Mouse (Mus musculus) forebrain, embryonic 11.5 days (tissue): Measurements from ENCODE around the gene Lap3. TPM values are rescaled to one million over a fixed set of nuclear protein-coding genes. Genes with fewer than 3 reads are reported as not detected.

Experiments used
- ATAC-seq: fragments of 200-750 bp; cut with Nextera tagmentation; replicated peaks from 2 replicates; pipeline ENCODE4 v1.8.0; 2017; ENCODE audit warnings: moderate TSS enrichment; ENCODE audit not compliant: low FRiP score
- DNase-seq: peaks from one replicate; pipeline ENCODE4 v3.0.0-alpha.2; 2017; ENCODE audit warnings: low spot score
- H3K27ac ChIP-seq: fragments of 300-500 bp; sonication (generic); 2 replicates; pipeline ENCODE4 v1.5.1; 2014; ENCODE audit warnings: low read depth, low read length
- H3K27me3 ChIP-seq: fragments of 300-500 bp; sonication (generic); 2 replicates; pipeline ENCODE4 v1.6.1; 2014; ENCODE audit warnings: mild to moderate bottlenecking, low read length, mixed read lengths; ENCODE audit not compliant: control insufficient read depth, insufficient read depth
- H3K36me3 ChIP-seq: fragments of 300-500 bp; sonication (generic); 2 replicates; pipeline ENCODE4 v1.6.1; 2014; ENCODE audit warnings: mild to moderate bottlenecking, low read length, moderate library complexity, mixed read lengths; ENCODE audit not compliant: control insufficient read depth, insufficient read depth
- H3K4me1 ChIP-seq: fragments of 300-500 bp; sonication (generic); replicated peaks from 2 replicates; pipeline ENCODE4 v1.6.1; 2014; ENCODE audit warnings: low read length, mixed read lengths; ENCODE audit not compliant: control insufficient read depth, insufficient read depth
- H3K4me2 ChIP-seq: fragments of 300-500 bp; sonication (generic); 2 replicates; pipeline ENCODE4 v1.6.1; 2014; ENCODE audit warnings: low read depth, mild to moderate bottlenecking, low read length, moderate library complexity, mixed read lengths; ENCODE audit not compliant: severe bottlenecking
- H3K4me3 ChIP-seq: fragments of 300-500 bp; sonication (generic); 2 replicates; pipeline ENCODE4 v1.5.1; 2014; ENCODE audit warnings: low read depth, low read length
- H3K9ac ChIP-seq: fragments of 300-500 bp; sonication (generic); 2 replicates; pipeline ENCODE4 v1.6.1; 2014; ENCODE audit warnings: low read length
- H3K9me3 ChIP-seq: fragments of 300-500 bp; sonication (generic); 2 replicates; pipeline ENCODE4 v1.6.1; 2016; ENCODE audit warnings: low read length, mixed read lengths; ENCODE audit not compliant: control insufficient read depth
- WGBS: fragments of 180-500 bp; shearing (Covaris S2); extraction: QIAGEN DNeasy Blood & Tissue Kit; methylation state at CpG from one replicate; pipeline ENCODE4 v1.1.7; 2014; 5-methylcytosine and 5-hydroxymethylcytosine counted together
- polyA plus RNA-seq: library from polyadenylated mRNA; unstranded; fragments of >200 nt; fragmentation: Nextera tagmentation; extraction: Ambion mirVana; gene quantifications from 2 replicates; pipeline ENCODE4 v1.2.1, GENCODE M21; 2014

Lap3 gene
- polyA plus RNA-seq, 1 experiment from 2014 or later: 85.0 TPM

GRCm38 (mm10) chr5:45472880-45473450 is 20.2 kb upstream of the Lap3 start:
- Histone ChIP-seq H3K4me3 (no peak overlapping the region), H3K4me1 (no peaks in the 10 kb centered on the region; the same call in 1 of the 2 replicates), H3K36me3 (no peaks in the 10 kb centered on the region), H3K27ac (no peak overlapping the region), H3K9ac (no peak overlapping the region), H3K9me3 (no peaks in the 10 kb centered on the region), H3K4me2 (no peak overlapping the region), H3K27me3 (no peaks in the 10 kb centered on the region)
- ATAC-seq (no peak), DNase-seq (no peak)
- 65% methylated on average over 7 of the region's 7 CpGs for WGBS

GRCm38 (mm10) chr5:45473521-45473920 is 19.7 kb upstream of the Lap3 start:
- H3K4me3 ChIP-seq: no peak overlapping the region
- H3K9ac ChIP-seq: no peak overlapping the region
- no peak overlapping the region for H3K27ac ChIP-seq
- H3K27me3 ChIP-seq: no peaks in the 10 kb centered on the region
- no peaks in the 10 kb centered on the region for H3K36me3 ChIP-seq
- WGBS: 93% methylated on average over 1 of the region's 1 CpGs
- DNase-seq (no peak), ATAC-seq (no peak)
- no peak overlapping the region for H3K4me2 ChIP-seq
- H3K4me1 ChIP-seq: no peaks in the 10 kb centered on the region; the same call in 1 of the 2 replicates
- H3K9me3 ChIP-seq: no peaks in the 10 kb centered on the region

GRCm38 (mm10) chr5:45474215-45474614 is 19.0 kb upstream of the Lap3 start:
- no peak overlapping the region for H3K9ac ChIP-seq
- H3K27me3 ChIP-seq: no peaks in the 10 kb centered on the region
- H3K4me2 ChIP-seq: no peak overlapping the region
- no peaks in the 10 kb centered on the region for H3K9me3 ChIP-seq
- no peak overlapping the region for H3K4me3 ChIP-seq
- ATAC-seq (0 out of 2 replicates have a peak, but pooled peaks have one; percentile 36), DNase-seq (no peak)
- no peak overlapping the region for H3K27ac ChIP-seq
- 34% methylated on average over 6 of the region's 6 CpGs for WGBS
- H3K36me3 ChIP-seq: no peaks in the 10 kb centered on the region
- no peaks in the 10 kb centered on the region; the same call in 1 of the 2 replicates for H3K4me1 ChIP-seq

- Histone ChIP-seq H3K4me2 (no peak overlapping the region), H3K4me3 (no peak overlapping the region), H3K27me3 (no peaks in the 10 kb centered on the region), H3K36me3 (no peaks in the 10 kb centered on the region), H3K4me1 (no peaks in the 10 kb centered on the region; the same call in 1 of the 2 replicates), H3K9me3 (no peaks in the 10 kb centered on the region), H3K9ac (no peak overlapping the region), H3K27ac (no peak overlapping the region)
- 76% methylated on average over 3 of the region's 4 CpGs for WGBS
- DNase-seq (no peak), ATAC-seq (no peak)
These were observed 18.4 kb upstream of the Lap3 start for GRCm38 (mm10) chr5:45474758-45475157.

GRCm38 (mm10) chr5:45475771-45476170 is 17.4 kb upstream of the Lap3 start:
- 94% methylated on average over 5 of the region's 5 CpGs for WGBS
- Histone ChIP-seq H3K9ac (no peak overlapping the region), H3K27ac (no peak overlapping the region), H3K4me1 (no peaks in the 10 kb centered on the region; the same call in 1 of the 2 replicates), H3K27me3 (no peaks in the 10 kb centered on the region), H3K9me3 (no peaks in the 10 kb centered on the region), H3K4me2 (no peak overlapping the region), H3K36me3 (no peaks in the 10 kb centered on the region), H3K4me3 (no peak overlapping the region)
- ATAC-seq (no peak), DNase-seq (no peak)

- no peak overlapping the region for H3K27ac ChIP-seq
- DNase-seq: no peak
- H3K9ac ChIP-seq: no peak overlapping the region
- H3K9me3 ChIP-seq: no peaks in the 10 kb centered on the region
- no peaks in the 10 kb centered on the region; the same call in 1 of the 2 replicates for H3K4me1 ChIP-seq
- WGBS: 39% methylated on average over 6 of the region's 6 CpGs
- no peak overlapping the region for H3K4me3 ChIP-seq
- H3K4me2 ChIP-seq: no peak overlapping the region
- H3K27me3 ChIP-seq: no peaks in the 10 kb centered on the region
- no peaks in the 10 kb centered on the region for H3K36me3 ChIP-seq
- ATAC-seq: peak; percentile 53; the same call in 1 of the 2 replicates
These were observed 16.9 kb upstream of the Lap3 start for GRCm38 (mm10) chr5:45476288-45476687.

GRCm38 (mm10) chr5:45477601-45478000 is 15.6 kb upstream of the Lap3 start:
- no peak for ATAC-seq
- Histone ChIP-seq H3K9ac (no peak overlapping the region), H3K4me1 (no peaks in the 10 kb centered on the region; the same call in 1 of the 2 replicates), H3K9me3 (no peaks in the 10 kb centered on the region), H3K27me3 (no peaks in the 10 kb centered on the region), H3K4me3 (no peak overlapping the region), H3K36me3 (no peaks in the 10 kb centered on the region), H3K27ac (no peak overlapping the region), H3K4me2 (no peak overlapping the region)
- 83% methylated on average over 7 of the region's 7 CpGs for WGBS
- no peak for DNase-seq

- WGBS: 91% methylated on average over 1 of the region's 1 CpGs
- H3K27me3 ChIP-seq: no peaks in the 10 kb centered on the region
- H3K36me3 ChIP-seq: no peaks in the 10 kb centered on the region
- no peak overlapping the region for H3K4me2 ChIP-seq
- ATAC-seq: no peak
- DNase-seq: no peak
- no peak overlapping the region for H3K9ac ChIP-seq
- H3K4me3 ChIP-seq: no peak overlapping the region
- H3K9me3 ChIP-seq: no peaks in the 10 kb centered on the region
- H3K4me1 ChIP-seq: no peaks in the 10 kb centered on the region; the same call in 1 of the 2 replicates
- no peak overlapping the region for H3K27ac ChIP-seq
These were observed 13.1 kb upstream of the Lap3 start for GRCm38 (mm10) chr5:45480066-45480465.

- DNase-seq (no peak), ATAC-seq (no peak)
- H3K4me3 ChIP-seq: no peak overlapping the region
- no peak overlapping the region for H3K4me2 ChIP-seq
- 96% methylated on average over 2 of the region's 2 CpGs for WGBS
- no peaks in the 10 kb centered on the region for H3K27me3 ChIP-seq
- H3K9me3 ChIP-seq: no peaks in the 10 kb centered on the region
- H3K9ac ChIP-seq: no peak overlapping the region
- H3K4me1 ChIP-seq: no peaks in the 10 kb centered on the region; the same call in 1 of the 2 replicates
- no peak overlapping the region for H3K27ac ChIP-seq
- H3K36me3 ChIP-seq: no peaks in the 10 kb centered on the region
These were observed 12.0 kb upstream of the Lap3 start for GRCm38 (mm10) chr5:45481125-45481524.
